Mouse (Mus musculus) CD4-positive, CD25-positive, alpha-beta regulatory T cell, adult 4 months (primary cell): ENCODE measurements around the gene Gm5640. TPM values are rescaled to one million over a fixed set of nuclear protein-coding genes. Genes with fewer than 3 reads are reported as not detected.
"Not testable (repeated sequence)": the region's sequence is repeated elsewhere in the genome, so short reads cannot be mapped to it uniquely, and the experiment has no call there.

ENCODE experiments used
- ATAC-seq: one replicate; pipeline ENCODE4 v1.8.0; 2017
- polyA plus RNA-seq, 2 experiments: library from polyadenylated mRNA; unstranded; fragments of 100-300 nt; shearing (Covaris generic); gene quantifications; one replicate each; pipeline ENCODE4 v1.2.1; 2017

The Gm5640 gene
- polyA plus RNA-seq = not detected

- peak; percentile 53 for ATAC-seq
These were observed at the start of gene Gm5640 for GRCm38 (mm10) chrX:74645466-74646323. Gene Gm5640 (minus strand): TSS chrX:74645635.

- ATAC-seq = not testable (repeated sequence)
These were observed 958 bp upstream of the Gm5640 start for GRCm38 (mm10) chrX:74646393-74646792.

- ATAC-seq = no peak
These were observed 53.1 kb downstream of the Gm5640 start, which contains the start of gene Olfr1325 for GRCm38 (mm10) chrX:74592379-74592778. Gene Olfr1325 (plus strand): TSS chrX:74592679.

Other genes starting within 250 kb of the Gm5640 start
- gene G6pdx, start 216.4 kb downstream of the Gm5640 start, polyA plus RNA-seq = 10 to 100 TPM; 33.3 to 41.4 TPM
- not detected for gene Gm6880, start 164.2 kb downstream of the Gm5640 start, polyA plus RNA-seq
- gene Olfr1326-ps1, start 70.7 kb downstream of the Gm5640 start, polyA plus RNA-seq = not detected
- not detected for gene Olfr1325, start 53.0 kb downstream of the Gm5640 start, polyA plus RNA-seq
- not detected for gene Gm6890, start 95.3 kb upstream of the Gm5640 start, polyA plus RNA-seq
- gene Gm5936, start 191.6 kb upstream of the Gm5640 start, polyA plus RNA-seq = not detected